Comparison of ENCODE assay signal across 9 mouse cellular contexts in genomic region chr8:93810859-93811602, GRCm38 (mm10). TPM values are rescaled to one million over a fixed set of nuclear protein-coding genes. Genes with fewer than 3 reads are reported as not detected.
DNase-seq lines count a peak whose midpoint lies in the region; ATAC-seq and TF ChIP-seq lines count a peak whose summit lies in the region.
"Had no signal": no experiment of that assay in that cellular context is flagged by ENCODE, and none has a peak within 500 bp of the region (broad histone marks: within the 10 kb centered on the region; RNA-seq: fewer than 3 reads in every experiment).

No protein-coding gene starts in this region.

- H3K27ac ChIP-seq in heart, adult 2 months = peak overlapping the region; percentile 70
- H3K27ac ChIP-seq in thymus, adult 2 months (ENCODE audit: control insufficient read depth, insufficient read depth, low read length) = no peak overlapping the region
- peak overlapping the region; percentile 95 for H3K27ac ChIP-seq in hindbrain, embryonic 12.5 days
- H3K27ac ChIP-seq in midbrain, embryonic 14.5 days (replicated peaks; ENCODE audit: low read depth, low read length) = peak overlapping the region; percentile 97

- H3K4me2 ChIP-seq in hindbrain, embryonic 12.5 days (replicated peaks) = peak overlapping the region; percentile 76
- peak overlapping the region; percentile 60 for H3K4me2 ChIP-seq in midbrain, embryonic 14.5 days (ENCODE audit: low read length)

- no peaks in the 10 kb centered on the region for H3K79me2 ChIP-seq in heart, adult 2 months (replicated peaks; ENCODE audit: control insufficient read depth, insufficient read depth, low read length)

- no peak for TF ChIP-seq POLR2A in heart, adult 2 months (IDR thresholded peaks at IDR 0.05; ENCODE audit: insufficient read depth, low read depth, low read length)
- no peak for TF ChIP-seq POLR2A in thymus, adult 2 months (IDR thresholded peaks at IDR 0.05; ENCODE audit: control insufficient read depth, extremely low read depth, insufficient read depth, low read length, poor library complexity)

- H3K9ac ChIP-seq in heart, adult 2 months (ENCODE audit: low read depth, low read length) = peak overlapping the region; percentile 73
- H3K9ac ChIP-seq in hindbrain, embryonic 12.5 days = peak overlapping the region; percentile 80
- peak overlapping the region; percentile 95 for H3K9ac ChIP-seq in midbrain, embryonic 14.5 days (replicated peaks; ENCODE audit: low read length)

- WGBS in heart, adult 2 months = 2% methylated on average over 53 of the region's 53 CpGs
- 5% methylated on average over 53 of the region's 53 CpGs for WGBS in thymus, adult 2 months
- under 1% methylated on average over 38 of the region's 53 CpGs for WGBS in hindbrain, embryonic 12.5 days
- under 1% methylated on average over 47 of the region's 53 CpGs for WGBS in midbrain, embryonic 14.5 days

- ATAC-seq in hindbrain, embryonic 12.5 days (ENCODE audit: low FRiP score) = peak; percentile 11; the same call in 1 of the 2 replicates
- peak; percentile 29; the same call in 1 of the 2 replicates for ATAC-seq in midbrain, embryonic 14.5 days (ENCODE audit: low FRiP score, low TSS enrichment)

- no peaks in the 10 kb centered on the region; the same call in 1 of the 2 replicates for H3K4me1 ChIP-seq in heart, adult 2 months (ENCODE audit: control insufficient read depth, insufficient read depth, low read length)
- peaks cover 8% of the 10 kb centered on the region for H3K4me1 ChIP-seq in thymus, adult 2 months (replicated peaks; ENCODE audit: control insufficient read depth, insufficient read depth, low read length)
- peaks cover 32% of the 10 kb centered on the region for H3K4me1 ChIP-seq in hindbrain, embryonic 12.5 days
- peaks cover 22% of the 10 kb centered on the region for H3K4me1 ChIP-seq in midbrain, embryonic 14.5 days (ENCODE audit: control insufficient read depth, insufficient read depth, low read length)

- H3K36me3 ChIP-seq in heart, adult 2 months (ENCODE audit: control insufficient read depth, insufficient read depth, low read length) = no peaks in the 10 kb centered on the region
- H3K36me3 ChIP-seq in thymus, adult 2 months (ENCODE audit: control insufficient read depth, insufficient read depth, low read length) = no peaks in the 10 kb centered on the region
- H3K36me3 ChIP-seq in hindbrain, embryonic 12.5 days = no peaks in the 10 kb centered on the region
- no peaks in the 10 kb centered on the region for H3K36me3 ChIP-seq in midbrain, embryonic 14.5 days (ENCODE audit: control insufficient read depth, insufficient read depth, low read length)
- H3K36me3 ChIP-seq: G1E had no signal

- no peaks in the 10 kb centered on the region for H3K9me3 ChIP-seq in hindbrain, embryonic 12.5 days (replicated peaks)
- no peaks in the 10 kb centered on the region for H3K9me3 ChIP-seq in midbrain, embryonic 14.5 days (ENCODE audit: control insufficient read depth, low read length)

- no peak for DNase-seq in heart, adult 2 months
- DNase-seq in heart, postnatal 14 days = no peak
- no peak for DNase-seq in thymus, adult 2 months
- DNase-seq in thymus, postnatal 36 days = no peak
- peak; percentile 66 for DNase-seq in midbrain, embryonic 14.5 days
- DNase-seq in gastrocnemius, postnatal 10 days = no peak
- DNase-seq in layer of hippocampus, postnatal 14 days (ENCODE audit: low spot score in 2 of 2) = no peak

- TF ChIP-seq EP300 in heart, adult 2 months (IDR thresholded peaks at IDR 0.05; ENCODE audit: insufficient read depth, low read depth, low read length) = no peak

- H3K27me3 ChIP-seq in heart, adult 2 months (ENCODE audit: control insufficient read depth, insufficient read depth, low read length) = no peaks in the 10 kb centered on the region
- H3K27me3 ChIP-seq in thymus, adult 2 months (ENCODE audit: control insufficient read depth, insufficient read depth, low read length) = peaks cover 19% of the 10 kb centered on the region
- H3K27me3 ChIP-seq in hindbrain, embryonic 12.5 days = peaks cover 7% of the 10 kb centered on the region; the same call in 1 of the 2 replicates
- no peaks in the 10 kb centered on the region for H3K27me3 ChIP-seq in midbrain, embryonic 14.5 days (ENCODE audit: control insufficient read depth, insufficient read depth, low read length)

- TF ChIP-seq CTCF in heart, adult 2 months (IDR thresholded peaks at IDR 0.05) = no peak
- no peak for TF ChIP-seq CTCF in thymus, adult 2 months (IDR thresholded peaks at IDR 0.05; ENCODE audit: borderline replicate concordance, control insufficient read depth, extremely low read depth, insufficient read depth, low read length, poor library complexity)

- intact Hi-C loops in heart, adult 2 months (cut with DNase I) = loop anchor here (5.0 kb wide), 1 partner anchor 121 kb away; no protein-coding TSS in a partner anchor
- intact Hi-C loops in heart, postnatal 14 days (cut with DNase I) = loop anchor here (5.0 kb wide), 1 partner anchor 121 kb away; no protein-coding TSS in a partner anchor

- H3K4me3 ChIP-seq in heart, adult 2 months = peak overlapping the region; percentile 58
- H3K4me3 ChIP-seq in thymus, adult 2 months (ENCODE audit: control insufficient read depth, insufficient read depth, low read length) = peak overlapping the region; percentile 43
- H3K4me3 ChIP-seq in hindbrain, embryonic 12.5 days = peak overlapping the region; percentile 73
- peak overlapping the region; percentile 85 for H3K4me3 ChIP-seq in midbrain, embryonic 14.5 days (replicated peaks; ENCODE audit: low read depth, low read length)

RNA-seq across cellular contexts. Expression of gene Gnao1, which starts 1.3 kb away (rescaled TPM):
- total RNA-seq in heart, adult 2 months (2021) = 10 to 100 TPM; 22.4 to 23.7 TPM
- 26.7 and 28.3 TPM in 2 replicates for polyA plus RNA-seq in heart, adult 2 months (2012; rRNA removed)
- total RNA-seq in heart, postnatal 14 days (2021) = 10 to 100 TPM; 20.0 to 26.8 TPM
- polyA plus RNA-seq in thymus, adult 2 months (2012; rRNA removed) = 2.3 and 2.5 TPM in 2 replicates
- polyA plus RNA-seq in hindbrain, embryonic 12.5 days (2016; fragmentation: Nextera tagmentation; extraction: Ambion mirVana) = 91.6 and 101 TPM in 2 replicates
- 179 and 213 TPM in 2 replicates for polyA plus RNA-seq in midbrain, embryonic 14.5 days (2014; fragmentation: Nextera tagmentation; extraction: Ambion mirVana)
- total RNA-seq in gastrocnemius, postnatal 10 days (2021) = 10 to 100 TPM; 10.1 to 14.9 TPM
- 100 to 1,000 TPM; 795 to 812 TPM for total RNA-seq in layer of hippocampus, postnatal 14 days (2021)
- polyA plus RNA-seq: G1E had no signal

Comparison
In these comparisons a context has a peak if more than half of its experiments do, and no peak if none do; other contexts are left out.
1. RNA of gene Gnao1, which starts 1.3 kb away (total RNA-seq): 795 to 812 TPM in layer of hippocampus, postnatal 14 days; 20.0 to 26.8 TPM in heart, postnatal 14 days, 22.4 to 23.7 TPM in heart, adult 2 months and 10.1 to 14.9 TPM in gastrocnemius, postnatal 10 days; every median in the first group is over 10 times any median in the second.
2. Peak in every context shown above with its lines, with median percentiles within 50 percentile points of each other: H3K4me3 ChIP-seq and H3K9ac ChIP-seq.